In the genomic region with DNA sequence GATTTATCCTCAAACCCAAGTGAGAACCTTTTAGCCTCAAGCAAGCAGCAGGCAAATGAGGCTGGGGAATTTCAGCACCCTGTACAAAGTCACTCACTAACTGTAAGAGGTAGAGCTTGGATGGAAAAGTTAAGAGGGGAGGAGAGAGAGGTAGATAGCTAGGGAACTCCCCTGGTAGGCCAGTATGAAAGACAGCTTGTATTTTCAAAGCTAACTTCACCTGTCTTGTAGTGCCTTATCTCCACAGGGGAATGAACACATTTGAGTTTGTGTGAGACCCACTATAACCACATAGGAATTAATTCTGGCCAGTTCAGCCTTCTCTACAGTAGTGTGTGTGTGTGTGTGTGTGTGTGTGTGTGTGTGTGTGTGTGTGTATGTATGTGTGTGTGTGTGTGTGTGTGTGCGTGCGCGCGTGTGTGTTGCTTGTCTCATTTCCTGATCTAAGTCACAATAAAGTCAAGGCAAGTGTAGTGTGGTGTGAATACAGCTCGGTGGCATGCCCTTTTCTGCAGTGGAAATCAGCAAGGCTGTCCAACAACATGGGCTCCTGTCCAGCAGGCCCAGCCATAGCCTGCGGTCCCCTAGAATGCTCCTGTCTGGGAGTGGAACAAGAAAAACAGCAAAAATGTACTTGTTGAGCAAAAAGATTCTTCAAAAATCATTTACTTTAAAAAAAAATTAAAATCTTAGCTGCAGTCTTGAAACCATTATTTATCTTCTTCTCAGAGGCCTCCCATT, we compare ENCODE assay signal across 21 mouse cellular contexts. TPM values are rescaled to one million over a fixed set of nuclear protein-coding genes. Genes with fewer than 3 reads are reported as not detected.
DNase-seq lines count a peak whose midpoint lies in the region; ATAC-seq lines count a peak whose summit lies in the region.
"Had no signal": no experiment of that assay in that cellular context is flagged by ENCODE, and none has a peak within 500 bp of the region (broad histone marks: within the 10 kb centered on the region; RNA-seq: fewer than 3 reads in every experiment).

No protein-coding gene starts in this region.

- H3K9me3 ChIP-seq in heart, embryonic 10.5 days: no peaks in the 10 kb centered on the region
- H3K9me3 ChIP-seq: neural tube, embryonic 15.5 days had no signal

- no peaks in the 10 kb centered on the region for H3K36me3 ChIP-seq in heart, embryonic 10.5 days
- H3K36me3 ChIP-seq: neural tube, embryonic 15.5 days had no signal

- H3K4me1 ChIP-seq in heart, embryonic 10.5 days: peaks cover 4% of the 10 kb centered on the region; the same call in 1 of the 2 replicates

- ATAC-seq in inflammation-experienced regulatory T-cells, adult 6 months: peak; percentile 82
- ATAC-seq: forebrain, embryonic 16.5 days; hindbrain, embryonic 16.5 days; liver, postnatal 0 days had no signal

- DNase-seq in gastrocnemius, postnatal 14 days: peak; percentile 9
- DNase-seq in gastrocnemius, adult 18-20 months (ENCODE audit: low spot score): no peak
- DNase-seq in heart, postnatal 4 days: peak; percentile 24
- no peak for DNase-seq in heart, embryonic 10.5 days (ENCODE audit: low spot score)
- peak; percentile 57 for DNase-seq in CD4-positive helper T cell, adult 2 months (ENCODE audit: low read depth, low spot score)
- DNase-seq in layer of hippocampus, adult 8-10 months (ENCODE audit: low spot score in 2 of 2): no peak
- DNase-seq: adrenal gland, adult 2 months; cerebellum, adult 18-20 months; kidney, adult 2 months; kidney, postnatal 36 days; liver; liver, postnatal 0 days; right cerebral cortex, postnatal 4 days; thymus, postnatal 4 days had no signal

- no peak overlapping the region for H3K27ac ChIP-seq in heart, embryonic 10.5 days
- H3K27ac ChIP-seq: macrophage; neural tube, embryonic 15.5 days had no signal

- H3K27me3 ChIP-seq in heart, embryonic 10.5 days (ENCODE audit: insufficient read depth, poor library complexity, severe bottlenecking): no peaks in the 10 kb centered on the region
- H3K27me3 ChIP-seq: neural tube, embryonic 15.5 days had no signal

- WGBS in heart, embryonic 10.5 days: 87% methylated on average over 6 of the region's 6 CpGs

- H3K4me3 ChIP-seq in heart, embryonic 10.5 days: no peak overlapping the region
- H3K4me3 ChIP-seq: erythroblast, embryonic 14.5 days; neural tube, embryonic 15.5 days had no signal

- intact Hi-C loops in gastrocnemius, postnatal 14 days (cut with DNase I; ENCODE audit: low total_unique reads): no loop called here

RNA-seq across cellular contexts. Expression of a gene that starts 53.1 kb away (rescaled TPM):
- 10 to 100 TPM; 13.3 to 17.8 TPM for total RNA-seq in gastrocnemius, postnatal 14 days (2021)
- 1 to 10 TPM; 6.0 to 9.2 TPM for total RNA-seq in gastrocnemius, adult 18-20 months (2021)
- total RNA-seq in heart, postnatal 4 days (2021): 10 to 100 TPM; 51.2 to 53.0 TPM
- 12.9 and 20.8 TPM in 2 replicates for polyA plus RNA-seq in heart, embryonic 10.5 days (2016; fragmentation: Nextera tagmentation; extraction: Ambion mirVana)
- polyA plus RNA-seq in inflammation-experienced regulatory T-cells, adult 6 months (2017; shearing (Covaris generic)): 100 to 1,000 TPM; 100 to 133 (median 132) TPM
- 100 to 1,000 TPM; 113 to 122 (median 118) TPM for total RNA-seq in layer of hippocampus, adult 8-10 months (2022)
- total RNA-seq: MEL had no signal

Comparison
In these comparisons a context has a peak if more than half of its experiments do, and no peak if none do; other contexts are left out.
1. DNase-seq: peak in gastrocnemius, postnatal 14 days (single experiment), heart, postnatal 4 days (single experiment) and CD4-positive helper T cell, adult 2 months (single experiment); none in gastrocnemius, adult 18-20 months (single experiment), heart, embryonic 10.5 days (single experiment) and layer of hippocampus, adult 8-10 months (0 of 2).